Mouse (Mus musculus) right cerebral cortex, adult 18-20 months (tissue): Measurements from ENCODE around the gene Bag5.
"Not testable (repeated sequence)": the region's sequence is repeated elsewhere in the genome, so short reads cannot be mapped to it uniquely, and the experiment has no call there.

Experiments
- DNase-seq: peaks from one replicate; pipeline ENCODE4 v3.0.0; 2022; ENCODE audit warnings: mixed read lengths

The Bag5 gene

GRCm38 (mm10) chr12:111713004-111713651 lies at the start of gene Bag5, which contains the start of gene Apopt1:
Gene Bag5, minus strand, starts transcription at chr12:111713257.
Gene Apopt1, plus strand, starts transcription at chr12:111713261.
- DNase-seq, result peak; percentile 93

GRCm38 (mm10) chr12:111760306-111760908 lies 47.4 kb upstream of the Bag5 start:
- DNase-seq, result no peak

GRCm38 (mm10) chr12:111759176-111760061 lies 46.4 kb upstream of the Bag5 start:
- no peak for DNase-seq

- peak; percentile 78 for DNase-seq
These were observed 45.5 kb upstream of the Bag5 start, which contains the start of gene Klc1 for GRCm38 (mm10) chr12:111758381-111759175. Gene Klc1, plus strand, starts transcription at chr12:111758849.

GRCm38 (mm10) chr12:111757561-111758325 lies 44.7 kb upstream of the Bag5 start:
- no peak for DNase-seq

GRCm38 (mm10) chr12:111756698-111757082 lies 43.6 kb upstream of the Bag5 start:
- no peak for DNase-seq

- no peak for DNase-seq
These were observed 43.1 kb upstream of the Bag5 start for GRCm38 (mm10) chr12:111756082-111756697.

- no peak for DNase-seq
These were observed 42.2 kb upstream of the Bag5 start for GRCm38 (mm10) chr12:111755231-111755630.

- DNase-seq, result no peak
These were observed 41.7 kb upstream of the Bag5 start for GRCm38 (mm10) chr12:111754710-111755109.

GRCm38 (mm10) chr12:111753347-111753746 lies 40.3 kb upstream of the Bag5 start:
- no peak for DNase-seq

- peak; percentile 66 for DNase-seq
These were observed 39.4 kb upstream of the Bag5 start for GRCm38 (mm10) chr12:111752491-111752890.

GRCm38 (mm10) chr12:111750739-111751138 lies 37.7 kb upstream of the Bag5 start:
- no peak for DNase-seq

GRCm38 (mm10) chr12:111747421-111747820 lies 34.4 kb upstream of the Bag5 start:
- DNase-seq, result no peak

GRCm38 (mm10) chr12:111746091-111746490 lies 33.0 kb upstream of the Bag5 start:
- no peak for DNase-seq

- DNase-seq, result no peak
These were observed 32.2 kb upstream of the Bag5 start for GRCm38 (mm10) chr12:111745274-111745673.

- DNase-seq, result no peak
These were observed 30.9 kb upstream of the Bag5 start for GRCm38 (mm10) chr12:111743981-111744423.

- DNase-seq, result no peak
These were observed 30.4 kb upstream of the Bag5 start for GRCm38 (mm10) chr12:111743419-111743818.

GRCm38 (mm10) chr12:111741338-111741737 lies 28.3 kb upstream of the Bag5 start:
- DNase-seq, result no peak

- peak; percentile 60 for DNase-seq
These were observed 25.7 kb upstream of the Bag5 start for GRCm38 (mm10) chr12:111738754-111739153.

- no peak for DNase-seq
These were observed 24.3 kb upstream of the Bag5 start for GRCm38 (mm10) chr12:111737370-111737769.

- not testable (repeated sequence) for DNase-seq
These were observed 23.6 kb upstream of the Bag5 start for GRCm38 (mm10) chr12:111736676-111737075.
